Mouse (Mus musculus): ENCODE measurements around the gene Dhrs13.

DNA sequence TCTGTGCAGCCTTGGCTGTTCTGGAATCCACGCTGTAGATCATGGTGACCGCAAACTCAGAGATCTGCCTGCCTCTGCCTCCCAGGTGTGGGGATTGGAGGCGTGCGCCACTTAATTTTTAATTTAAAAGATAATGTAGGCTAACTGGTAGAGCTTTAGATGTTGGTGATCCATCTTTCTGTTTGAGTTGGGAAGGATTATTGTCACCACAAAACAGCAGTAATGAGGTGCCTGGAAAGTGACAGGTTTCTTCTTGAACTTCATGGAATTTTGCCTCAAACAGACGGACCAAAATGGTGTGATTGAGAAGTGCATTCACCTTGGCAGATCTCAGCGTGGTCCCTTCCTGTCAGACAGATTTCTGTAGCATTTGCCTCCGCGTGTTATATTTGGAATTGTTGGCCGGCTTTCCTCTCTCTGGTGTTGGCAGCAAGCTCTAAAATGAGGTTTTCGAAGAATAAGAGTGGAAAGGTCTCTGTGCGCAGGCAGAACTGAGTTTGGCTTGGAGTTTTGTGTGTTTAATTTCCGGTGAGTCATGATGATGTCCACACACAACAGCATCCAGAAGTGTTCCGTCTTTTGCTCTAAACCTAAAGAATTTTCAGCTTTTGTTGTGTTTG, 42.9 kb upstream of the Dhrs13 start:
- TF ChIP-seq POLR2A (IDR thresholded peaks at IDR 0.05; ENCODE audit: extremely low read depth, insufficient read depth, low read length), result no peak
- no peak for TF ChIP-seq CTCF (IDR thresholded peaks at IDR 0.05; ENCODE audit: extremely low read depth, insufficient read depth, low read length)
